ENCODE assay signal across 8 mouse cellular contexts in the genomic region with DNA sequence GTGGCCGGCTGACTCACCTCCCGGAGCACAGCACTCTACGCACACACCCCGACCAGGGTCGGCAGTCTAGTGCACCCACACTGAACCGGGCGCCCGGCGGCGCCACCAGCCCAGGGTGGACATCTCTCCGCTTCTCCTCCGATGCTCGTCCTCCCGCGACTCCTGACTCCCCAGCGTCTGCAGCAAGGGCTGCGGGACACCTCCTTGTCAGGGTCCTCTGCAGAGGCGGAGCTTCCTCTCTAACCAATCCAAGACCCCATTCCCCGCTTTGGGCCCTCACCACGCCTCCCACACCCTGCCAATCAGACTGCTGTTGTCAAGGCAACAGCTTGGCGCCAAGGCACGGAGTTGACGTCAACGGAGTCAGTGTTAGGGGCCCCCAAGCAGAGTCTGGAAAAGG. TPM values are rescaled to one million over a fixed set of nuclear protein-coding genes. Genes with fewer than 3 reads are reported as not detected.
DNase-seq lines count a peak whose midpoint lies in the region; ATAC-seq lines count a peak whose summit lies in the region.

A gene (minus strand): TSS at position 191 of the 400 bp plus-strand sequence.
A gene (plus strand): TSS at position 338 of the 400 bp plus-strand sequence.

- peaks cover 54% of the 10 kb centered on the region for H3K9me3 ChIP-seq in megakaryocyte, embryonic 14.5 days
- H3K9me3 ChIP-seq in embryonic facial prominence, embryonic 11.5 days (replicated peaks; ENCODE audit: control insufficient read depth, low read length), result peaks cover 8% of the 10 kb centered on the region
- peaks cover 20% of the 10 kb centered on the region for H3K9me3 ChIP-seq in midbrain, embryonic 11.5 days (ENCODE audit: control insufficient read depth, low read length)
- peaks cover 35% of the 10 kb centered on the region for H3K9me3 ChIP-seq in stomach, embryonic 14.5 days (ENCODE audit: control insufficient read depth, low read depth, low read length)

- no peaks in the 10 kb centered on the region for H3K36me3 ChIP-seq in megakaryocyte, embryonic 14.5 days (replicated peaks; ENCODE audit: low read length)
- no peaks in the 10 kb centered on the region for H3K36me3 ChIP-seq in embryonic facial prominence, embryonic 11.5 days (replicated peaks; ENCODE audit: control insufficient read depth, insufficient read depth, low read depth, low read length)
- H3K36me3 ChIP-seq in midbrain, embryonic 11.5 days (ENCODE audit: control insufficient read depth, insufficient read depth, low read length), result no peaks in the 10 kb centered on the region
- peaks cover 7% of the 10 kb centered on the region; the same call in 1 of the 2 replicates for H3K36me3 ChIP-seq in stomach, embryonic 14.5 days (ENCODE audit: control insufficient read depth, insufficient read depth, low read length)

- peak within 1 kb of the TSS; percentile 89 for H3K4me3 ChIP-seq in megakaryocyte, embryonic 14.5 days (replicated peaks)
- H3K4me3 ChIP-seq in embryonic facial prominence, embryonic 11.5 days (ENCODE audit: low read depth, low read length), result peak within 1 kb of the TSS; percentile 46
- peak within 1 kb of the TSS; percentile 58 for H3K4me3 ChIP-seq in midbrain, embryonic 11.5 days (ENCODE audit: low read depth, low read length)
- H3K4me3 ChIP-seq in stomach, embryonic 14.5 days (ENCODE audit: low read depth, low read length), result peak within 1 kb of the TSS; percentile 62

- ATAC-seq in megakaryocyte, adult 5-6 weeks (ENCODE audit: poor library complexity, severe bottlenecking), result no peak
- peak; percentile 54 for ATAC-seq in embryonic facial prominence, embryonic 11.5 days (replicated peaks; ENCODE audit: insufficient number of reproducible peaks, low FRiP score, low TSS enrichment, low read depth)
- peak; percentile 51 for ATAC-seq in midbrain, embryonic 11.5 days (ENCODE audit: low FRiP score)
- peak; percentile 54 for ATAC-seq in stomach, embryonic 14.5 days (ENCODE audit: insufficient number of reproducible peaks, insufficient read depth, low FRiP score, low read depth)

- H3K9ac ChIP-seq in embryonic facial prominence, embryonic 11.5 days (replicated peaks; ENCODE audit: low read length), result peak within 1 kb of the TSS; percentile 66
- peak within 1 kb of the TSS; percentile 65 for H3K9ac ChIP-seq in midbrain, embryonic 11.5 days (ENCODE audit: low read length)
- peak within 1 kb of the TSS; percentile 60 for H3K9ac ChIP-seq in stomach, embryonic 14.5 days (replicated peaks; ENCODE audit: low read depth, low read length)

- H3K27me3 ChIP-seq in megakaryocyte, embryonic 14.5 days (replicated peaks), result peaks cover 19% of the 10 kb centered on the region
- no peaks in the 10 kb centered on the region for H3K27me3 ChIP-seq in embryonic facial prominence, embryonic 11.5 days (ENCODE audit: control insufficient read depth, insufficient read depth, low read length)
- no peaks in the 10 kb centered on the region for H3K27me3 ChIP-seq in midbrain, embryonic 11.5 days (ENCODE audit: control insufficient read depth, insufficient read depth, low read length)
- H3K27me3 ChIP-seq in stomach, embryonic 14.5 days (ENCODE audit: control insufficient read depth, insufficient read depth, low read length), result no peaks in the 10 kb centered on the region

- peak within 1 kb of the TSS; percentile 56 for H3K4me2 ChIP-seq in embryonic facial prominence, embryonic 11.5 days (ENCODE audit: low read depth, low read length)
- peak within 1 kb of the TSS; percentile 76 for H3K4me2 ChIP-seq in midbrain, embryonic 11.5 days
- H3K4me2 ChIP-seq in stomach, embryonic 14.5 days (replicated peaks; ENCODE audit: low read depth, low read length), result peak within 1 kb of the TSS; percentile 41

- H3K4me1 ChIP-seq in megakaryocyte, embryonic 14.5 days, result peaks cover 15% of the 10 kb centered on the region
- H3K4me1 ChIP-seq in embryonic facial prominence, embryonic 11.5 days (ENCODE audit: control insufficient read depth, insufficient read depth, low read length), result no peaks in the 10 kb centered on the region
- no peaks in the 10 kb centered on the region for H3K4me1 ChIP-seq in midbrain, embryonic 11.5 days (ENCODE audit: control insufficient read depth, insufficient read depth, low read length)
- no peaks in the 10 kb centered on the region for H3K4me1 ChIP-seq in stomach, embryonic 14.5 days (ENCODE audit: control insufficient read depth, insufficient read depth, low read length)

- DNase-seq in embryonic facial prominence, embryonic 11.5 days (ENCODE audit: low spot score), result peak; percentile 93
- peak; percentile 79 to 82 for DNase-seq in heart, adult 18-20 months
- peak; percentile 66 for DNase-seq in kidney, adult 11 months
- peak; percentile 86 to 87 for DNase-seq in left cerebral cortex, postnatal 36 days (ENCODE audit: low spot score in 2 of 2)
- DNase-seq in midbrain, embryonic 11.5 days (ENCODE audit: low spot score, missing footprints), result peak; percentile 98

- H3K27ac ChIP-seq in embryonic facial prominence, embryonic 11.5 days (replicated peaks; ENCODE audit: low read depth, low read length), result peak within 1 kb of the TSS; percentile 82
- peak within 1 kb of the TSS; percentile 94 for H3K27ac ChIP-seq in midbrain, embryonic 11.5 days (ENCODE audit: low read depth, low read length)
- H3K27ac ChIP-seq in stomach, embryonic 14.5 days (ENCODE audit: low read length), result peak within 1 kb of the TSS; percentile 92

- intact Hi-C loops in left cerebral cortex, postnatal 36 days (cut with DNase I), result loop anchor here (1.0 to 2.0 kb wide), 2 partner anchors 46 to 189 kb away; no protein-coding TSS in a partner anchor

- 45% methylated on average over 24 of the region's 24 CpGs for WGBS in embryonic facial prominence, embryonic 11.5 days
- WGBS in midbrain, embryonic 11.5 days, result 61% methylated on average over 24 of the region's 24 CpGs
- WGBS in stomach, embryonic 14.5 days, result 49% methylated on average over 24 of the region's 24 CpGs

RNA-seq across cellular contexts. Expression of the first gene that starts in this region (rescaled TPM):
- not detected in 2 replicates for polyA plus RNA-seq in megakaryocyte, embryonic 14.5 days (2012; ENCODE audit: insufficient read depth, low replicate concordance)
- total RNA-seq in megakaryocyte, adult 5-6 weeks (2015), result 0.09 TPM in 1 of 2 replicates, not detected in the other
- under 0.01 TPM in 1 of 2 replicates, not detected in the other for total RNA-seq in megakaryocyte, adult 5-6 weeks (2017)
- 200 and 207 TPM in 2 replicates for polyA plus RNA-seq in embryonic facial prominence, embryonic 11.5 days (2014; fragmentation: Nextera tagmentation; extraction: Ambion mirVana)
- total RNA-seq in heart, adult 18-20 months (2021), result 1 to 10 TPM; 3.3 to 6.2 TPM
- 100 to 1,000 TPM; 176 to 235 TPM for total RNA-seq in left cerebral cortex, postnatal 36 days (2021)
- polyA plus RNA-seq in midbrain, embryonic 11.5 days (2014; fragmentation: Nextera tagmentation; extraction: Ambion mirVana), result 85.3 and 90.1 TPM in 2 replicates
- 210 and 239 TPM in 2 replicates for polyA plus RNA-seq in stomach, embryonic 14.5 days (2014; fragmentation: Nextera tagmentation; extraction: Ambion mirVana)

RNA-seq across cellular contexts. Expression of the second gene that starts in this region (rescaled TPM):
- polyA plus RNA-seq in megakaryocyte, embryonic 14.5 days (2012; ENCODE audit: insufficient read depth, low replicate concordance), result 0.46 TPM in 1 of 2 replicates, not detected in the other
- not detected in 2 replicates for total RNA-seq in megakaryocyte, adult 5-6 weeks (2015)
- total RNA-seq in megakaryocyte, adult 5-6 weeks (2017), result not detected in 2 replicates
- polyA plus RNA-seq in embryonic facial prominence, embryonic 11.5 days (2014; fragmentation: Nextera tagmentation; extraction: Ambion mirVana), result 13.3 and 15.2 TPM in 2 replicates
- not detected for total RNA-seq in heart, adult 18-20 months (2021)
- total RNA-seq in left cerebral cortex, postnatal 36 days (2021), result 10 to 100 TPM; 32.8 to 44.1 TPM
- polyA plus RNA-seq in midbrain, embryonic 11.5 days (2014; fragmentation: Nextera tagmentation; extraction: Ambion mirVana), result 10.2 and 10.7 TPM in 2 replicates
- polyA plus RNA-seq in stomach, embryonic 14.5 days (2014; fragmentation: Nextera tagmentation; extraction: Ambion mirVana), result 9.1 TPM in 2 replicates

Comparison
In these comparisons a context has a peak if more than half of its experiments do, and no peak if none do; other contexts are left out.
1. RNA of the first gene that starts in this region (total RNA-seq): 176 to 235 TPM in left cerebral cortex, postnatal 36 days; 3.3 to 6.2 TPM in heart, adult 18-20 months and under 0.01 to 0.09 TPM in megakaryocyte, adult 5-6 weeks; every median in the first group is over 10 times any median in the second.
2. RNA of the second gene that starts in this region (total RNA-seq): 32.8 to 44.1 TPM in left cerebral cortex, postnatal 36 days; not detected in heart, adult 18-20 months and not detected in megakaryocyte, adult 5-6 weeks; every median in the first group is over 10 times any median in the second.
3. RNA of the first gene that starts in this region (polyA plus RNA-seq): 210 to 239 TPM in stomach, embryonic 14.5 days, 200 to 207 TPM in embryonic facial prominence, embryonic 11.5 days and 85.3 to 90.1 TPM in midbrain, embryonic 11.5 days; not detected in megakaryocyte, embryonic 14.5 days; every median in the first group is over 10 times any median in the second.
4. Peak in every context shown above with its lines, with median percentiles within 50 percentile points of each other: H3K4me3 ChIP-seq, DNase-seq, H3K27ac ChIP-seq, H3K4me2 ChIP-seq and H3K9ac ChIP-seq.